Mouse (Mus musculus): ENCODE results near the gene Spaca4.

DNA sequence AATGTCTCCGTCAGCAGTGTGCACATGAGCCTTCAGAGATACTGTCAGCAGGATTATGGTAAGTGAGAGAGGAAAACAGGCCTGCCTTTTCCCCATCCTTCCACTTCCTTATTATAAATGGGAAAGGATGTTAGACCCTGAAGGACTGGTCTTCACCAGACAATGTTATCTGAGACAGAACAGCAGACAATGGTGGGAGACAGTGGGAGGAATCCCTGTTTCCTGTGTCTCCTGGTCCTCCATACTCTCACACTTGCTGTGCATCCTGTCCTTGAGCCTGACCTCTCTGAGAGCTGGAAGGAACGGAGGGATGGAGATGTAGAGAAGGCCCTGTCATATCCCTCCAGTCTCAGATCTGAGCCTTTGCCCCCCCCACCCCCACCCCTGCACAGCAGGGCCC is 33.2 kb downstream of the Spaca4 start:
- TF ChIP-seq POLR2A (IDR thresholded peaks at IDR 0.05; ENCODE audit: borderline replicate concordance, extremely low read depth, insufficient read depth, insufficient read length, poor library complexity, severe bottlenecking) (no peak), CTCF (IDR thresholded peaks at IDR 0.05; ENCODE audit: borderline replicate concordance, extremely low read depth, insufficient read depth, insufficient read length) (no peak)
